Mouse (Mus musculus) kidney, postnatal 0 days (tissue): ENCODE data around the gene Tiam1. TPM values are rescaled to one million over a fixed set of nuclear protein-coding genes. Genes with fewer than 3 reads are reported as not detected.

Source experiments
- ATAC-seq: fragments of 200-750 bp; cut with Nextera tagmentation; replicated peaks from 2 replicates; pipeline ENCODE4 v1.8.0; 2017; ENCODE audit warnings: low read depth, moderate number of reproducible peaks, moderate TSS enrichment, moderate library complexity; ENCODE audit not compliant: low FRiP score
- DNase-seq: peaks from one replicate; pipeline ENCODE4 v3.0.0-alpha.2; 2016; ENCODE audit warnings: low spot score
- H3K27ac ChIP-seq: fragments of 300-500 bp; sonication (generic); 2 replicates; pipeline ENCODE4 v1.5.1; 2014; ENCODE audit warnings: mild to moderate bottlenecking
- H3K27me3 ChIP-seq: fragments of 300-500 bp; sonication (generic); 2 replicates; pipeline ENCODE4 v1.6.1; 2014; ENCODE audit warnings: low read length, mixed read lengths; ENCODE audit not compliant: insufficient read depth
- H3K36me3 ChIP-seq: fragments of 300-500 bp; sonication (generic); 2 replicates; pipeline ENCODE4 v1.6.1; 2014; ENCODE audit warnings: low read length, mixed read lengths; ENCODE audit not compliant: insufficient read depth
- H3K4me1 ChIP-seq: fragments of 300-500 bp; sonication (generic); replicated peaks from 2 replicates; pipeline ENCODE4 v1.6.1; 2014; ENCODE audit warnings: antibody characterized with exemption, low read length, mixed read lengths; ENCODE audit not compliant: insufficient read depth
- H3K4me2 ChIP-seq: fragments of 300-500 bp; sonication (generic); 2 replicates; pipeline ENCODE4 v1.6.1; 2014; ENCODE audit warnings: mild to moderate bottlenecking, low read length, moderate library complexity, mixed read lengths
- H3K4me3 ChIP-seq: fragments of 300-500 bp; sonication (generic); replicated peaks from 2 replicates; pipeline ENCODE4 v1.5.1; 2014; ENCODE audit warnings: low read depth, low read length
- H3K9ac ChIP-seq: fragments of 300-500 bp; sonication (generic); 2 replicates; pipeline ENCODE4 v1.6.1; 2014; ENCODE audit warnings: low read depth, low read length
- H3K9me3 ChIP-seq: fragments of 300-500 bp; sonication (generic); replicated peaks from 2 replicates; pipeline ENCODE4 v1.6.1; 2016; ENCODE audit warnings: low read length, inconsistent platforms, mixed read lengths
- CTCF ChIP-seq: IDR thresholded peaks from 2 replicates; pipeline ENCODE4 v1.5.1; 2016; ENCODE audit warnings: antibody characterized with exemption, low read depth, mild to moderate bottlenecking, moderate library complexity
- WGBS: fragments of 180-500 bp; shearing (Covaris S2); extraction: QIAGEN DNeasy Blood & Tissue Kit; methylation state at CpG from one replicate; pipeline ENCODE4 v1.1.7; 2014; 5-methylcytosine and 5-hydroxymethylcytosine counted together
- polyA plus RNA-seq: library from polyadenylated mRNA; unstranded; fragments of >200 nt; fragmentation: Nextera tagmentation; extraction: Ambion mirVana; gene quantifications from 2 replicates; pipeline ENCODE4 v1.2.1, GENCODE M21; 2015

Tiam1 gene
- polyA plus RNA-seq, 1 experiment from 2014 or later, result 11.5 TPM

GRCm38 (mm10) chr16:89808168-89808567 lies 335.4 kb downstream of the Tiam1 start:
- no peak overlapping the region for H3K4me2 ChIP-seq
- H3K9me3 ChIP-seq, result no peaks in the 10 kb centered on the region
- H3K4me1 ChIP-seq, result no peaks in the 10 kb centered on the region
- no peaks in the 10 kb centered on the region for H3K27me3 ChIP-seq
- 79% methylated on average over 13 of the region's 13 CpGs for WGBS
- ATAC-seq (no peak), DNase-seq (no peak)
- TF ChIP-seq CTCF, result no peak
- no peak overlapping the region for H3K27ac ChIP-seq
- peaks cover 11% of the 10 kb centered on the region; the same call in 1 of the 2 replicates for H3K36me3 ChIP-seq
- H3K4me3 ChIP-seq, result no peak overlapping the region
- no peak overlapping the region for H3K9ac ChIP-seq

GRCm38 (mm10) chr16:89805946-89806345 lies 337.6 kb downstream of the Tiam1 start:
- DNase-seq, result no peak

GRCm38 (mm10) chr16:89805210-89805609 lies 338.4 kb downstream of the Tiam1 start:
- TF ChIP-seq CTCF, result no peak
- Histone ChIP-seq H3K4me2 (no peak overlapping the region), H3K27me3 (no peaks in the 10 kb centered on the region), H3K4me3 (no peak overlapping the region), H3K4me1 (no peaks in the 10 kb centered on the region), H3K36me3 (peaks cover 8% of the 10 kb centered on the region; the same call in 1 of the 2 replicates), H3K9me3 (no peaks in the 10 kb centered on the region), H3K9ac (no peak overlapping the region), H3K27ac (no peak overlapping the region)
- no peak for ATAC-seq
- WGBS, result 91% methylated on average over 12 of the region's 12 CpGs
- DNase-seq, result no peak

More at GRCm38 (mm10) chr16:89805946-89806345, 337.6 kb downstream of the Tiam1 start:
- no peak for ATAC-seq
- Histone ChIP-seq H3K4me2 (no peak overlapping the region), H3K9me3 (no peaks in the 10 kb centered on the region), H3K9ac (no peak overlapping the region), H3K27ac (no peak overlapping the region), H3K4me3 (no peak overlapping the region), H3K27me3 (no peaks in the 10 kb centered on the region), H3K4me1 (no peaks in the 10 kb centered on the region), H3K36me3 (peaks cover 10% of the 10 kb centered on the region; the same call in 1 of the 2 replicates)
- WGBS, result 60% methylated on average over 8 of the region's 8 CpGs
- TF ChIP-seq CTCF, result no peak

GRCm38 (mm10) chr16:89801493-89801892 lies 342.1 kb downstream of the Tiam1 start:
- no peak for DNase-seq
- Histone ChIP-seq H3K27me3 (no peaks in the 10 kb centered on the region), H3K4me2 (no peak overlapping the region), H3K27ac (no peak overlapping the region), H3K4me3 (no peak overlapping the region), H3K9ac (no peak overlapping the region), H3K36me3 (0 out of 2 replicates have a peak, but pooled peaks cover 8% of the 10 kb centered on the region), H3K4me1 (no peaks in the 10 kb centered on the region), H3K9me3 (no peaks in the 10 kb centered on the region)
- ATAC-seq, result no peak
- TF ChIP-seq CTCF, result no peak
- WGBS, result 66% methylated on average over 5 of the region's 5 CpGs

- Histone ChIP-seq H3K9ac (no peak overlapping the region), H3K27me3 (no peaks in the 10 kb centered on the region), H3K9me3 (no peaks in the 10 kb centered on the region), H3K4me3 (no peak overlapping the region), H3K27ac (no peak overlapping the region), H3K4me1 (no peaks in the 10 kb centered on the region), H3K36me3 (0 out of 2 replicates have a peak, but pooled peaks cover 5% of the 10 kb centered on the region), H3K4me2 (no peak overlapping the region)
- 78% methylated on average over 12 of the region's 12 CpGs for WGBS
- TF ChIP-seq CTCF, result no peak
- no peak for ATAC-seq
- DNase-seq, result no peak
Measured at GRCm38 (mm10) chr16:89799772-89800171, 343.8 kb downstream of the Tiam1 start.

GRCm38 (mm10) chr16:89796566-89796965 lies 347.0 kb downstream of the Tiam1 start:
- TF ChIP-seq CTCF, result peak; percentile 49
- Histone ChIP-seq H3K9ac (no peak overlapping the region), H3K27me3 (no peaks in the 10 kb centered on the region), H3K9me3 (no peaks in the 10 kb centered on the region), H3K27ac (no peak overlapping the region), H3K4me3 (no peak overlapping the region), H3K36me3 (no peaks in the 10 kb centered on the region), H3K4me2 (no peak overlapping the region), H3K4me1 (no peaks in the 10 kb centered on the region)
- DNase-seq (no peak), ATAC-seq (no peak)
- 92% methylated on average over 7 of the region's 7 CpGs for WGBS
